Mouse (Mus musculus): ENCODE measurements around the gene Adamts17.

DNA sequence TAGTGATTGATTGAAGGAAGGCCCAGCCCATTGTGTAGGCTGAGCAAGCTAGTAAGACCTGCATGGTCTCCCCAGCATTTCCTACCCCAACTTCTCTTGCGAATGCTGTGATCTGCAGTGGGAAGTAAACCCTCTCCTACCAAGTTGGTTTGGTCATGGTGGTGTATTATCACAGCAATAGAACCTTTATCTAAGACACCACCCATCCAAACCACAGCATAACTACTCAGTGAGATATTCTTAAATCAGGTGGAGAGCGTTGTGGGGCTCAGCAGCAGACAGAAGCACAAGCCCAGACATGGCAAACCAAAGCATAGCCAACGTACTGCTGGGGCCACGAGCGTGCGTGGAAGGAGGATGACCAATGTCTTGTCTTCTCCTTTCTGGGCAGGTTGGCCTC lies 9.8 kb downstream of the Adamts17 start:
- TF ChIP-seq POLR2A (IDR thresholded peaks at IDR 0.05; ENCODE audit: low read depth, low read length) (no peak), CTCF (IDR thresholded peaks at IDR 0.05; ENCODE audit: extremely low read depth, insufficient read length, insufficient replicate concordance, low read depth, low read length) (no peak)
